Comparison of ENCODE assay signal across 8 mouse cellular contexts in genomic region chr1:98094811-98095245, GRCm38 (mm10). TPM values are rescaled to one million over a fixed set of nuclear protein-coding genes. Genes with fewer than 3 reads are reported as not detected.
DNase-seq lines count a peak whose midpoint lies in the region; ATAC-seq and TF ChIP-seq lines count a peak whose summit lies in the region.

No protein-coding gene starts in this region.

- H3K4me3 ChIP-seq in kidney, embryonic 15.5 days (replicated peaks) = peak overlapping the region; percentile 68
- H3K4me3 ChIP-seq in lung, postnatal 0 days (ENCODE audit: low read depth, low read length) = peak overlapping the region; percentile 74

- H3K27me3 ChIP-seq in kidney, embryonic 15.5 days = 0 out of 2 replicates have a peak, but pooled peaks cover 5% of the 10 kb centered on the region
- H3K27me3 ChIP-seq in lung, postnatal 0 days (replicated peaks; ENCODE audit: insufficient read depth, low read length) = no peaks in the 10 kb centered on the region

- TF ChIP-seq EP300 in lung, postnatal 0 days (IDR thresholded peaks at IDR 0.05) = no peak

- peak; percentile 40 for ATAC-seq in kidney, embryonic 15.5 days (replicated peaks; ENCODE audit: low FRiP score)
- ATAC-seq in lung, postnatal 0 days = peak; percentile 53

- H3K27ac ChIP-seq in kidney, embryonic 15.5 days = peak overlapping the region; percentile 74
- H3K27ac ChIP-seq in lung, postnatal 0 days (ENCODE audit: low read length) = peak overlapping the region; percentile 89

- H3K4me1 ChIP-seq in kidney, embryonic 15.5 days = peaks cover 11% of the 10 kb centered on the region; the same call in 1 of the 2 replicates
- no peaks in the 10 kb centered on the region for H3K4me1 ChIP-seq in lung, postnatal 0 days (ENCODE audit: insufficient read depth, low read depth, low read length)

- no peaks in the 10 kb centered on the region for H3K9me3 ChIP-seq in kidney, embryonic 15.5 days (replicated peaks)
- no peaks in the 10 kb centered on the region for H3K9me3 ChIP-seq in lung, postnatal 0 days (ENCODE audit: low read length)

- intact Hi-C loops in gastrocnemius, postnatal 14 days (cut with DNase I; ENCODE audit: low total_unique reads) = no loop called here

- peak overlapping the region; percentile 76 for H3K9ac ChIP-seq in kidney, embryonic 15.5 days
- H3K9ac ChIP-seq in lung, postnatal 0 days (replicated peaks; ENCODE audit: low read depth) = peak overlapping the region; percentile 64

- H3K4me2 ChIP-seq in kidney, embryonic 15.5 days = peak overlapping the region; percentile 92
- H3K4me2 ChIP-seq in lung, postnatal 0 days (replicated peaks; ENCODE audit: low read depth, low read length) = peak overlapping the region; percentile 85

- no peak for TF ChIP-seq CTCF in lung, postnatal 0 days (IDR thresholded peaks at IDR 0.05)

- peak; percentile 75 to 90 for DNase-seq in adrenal gland, adult (ENCODE audit: inconsistent age in 2 of 2, low spot score in 1 of 2)
- no peak for DNase-seq in adrenal gland, adult 18-20 months (ENCODE audit: low spot score in 2 of 2)
- peak; percentile 3 for DNase-seq in thymus, postnatal 25 days
- no peak for DNase-seq in thymus, adult 18-20 months
- peak; percentile 36 for DNase-seq in gastrocnemius, postnatal 14 days
- peak; percentile 52 for DNase-seq in lung, postnatal 0 days (ENCODE audit: low spot score)
- DNase-seq in right cerebral cortex, postnatal 10 days (ENCODE audit: low spot score in 2 of 2) = peak; percentile 57 to 59

- no peaks in the 10 kb centered on the region for H3K36me3 ChIP-seq in kidney, embryonic 15.5 days
- no peaks in the 10 kb centered on the region for H3K36me3 ChIP-seq in lung, postnatal 0 days (ENCODE audit: insufficient read depth, low read length)

- 0% methylated on average over 20 of the region's 20 CpGs for WGBS in kidney, embryonic 15.5 days
- WGBS in lung, postnatal 0 days = 0% methylated on average over 20 of the region's 20 CpGs

RNA-seq across cellular contexts. Expression of gene Pam, which starts 0.6 kb away (rescaled TPM):
- 100 to 1,000 TPM; 308 to 351 TPM for total RNA-seq in adrenal gland, adult 18-20 months (2021)
- total RNA-seq in gastrocnemius, postnatal 14 days (2021) = 10 to 100 TPM; 61.1 to 72.7 TPM
- 29.3 and 30.7 TPM in 2 replicates for polyA plus RNA-seq in kidney, embryonic 15.5 days (2015; fragmentation: Nextera tagmentation; extraction: Ambion mirVana)
- 90.3 and 96.6 TPM in 2 replicates for polyA plus RNA-seq in lung, postnatal 0 days (2015; fragmentation: Nextera tagmentation; extraction: Ambion mirVana)

Comparison
In these comparisons a context has a peak if more than half of its experiments do, and no peak if none do; other contexts are left out.
1. DNase-seq: peak in adrenal gland, adult (2 of 2), thymus, postnatal 25 days (single experiment), gastrocnemius, postnatal 14 days (single experiment), lung, postnatal 0 days (single experiment) and right cerebral cortex, postnatal 10 days (2 of 2); none in adrenal gland, adult 18-20 months (0 of 2) and thymus, adult 18-20 months (0 of 2).
2. RNA of gene Pam, which starts 0.6 kb away (total RNA-seq): 308 to 351 TPM in adrenal gland, adult 18-20 months; 61.1 to 72.7 TPM in gastrocnemius, postnatal 14 days; every median in the first group is over 4 times any median in the second.